Mouse (Mus musculus) embryonic stem cell, embryonic (primary cell): ENCODE data around the gene Car6.

Experiments
- CTCF ChIA-PET, 4 experiments: fragments of 300-600 bp in 2 of 4; fragments of 350-600 bp in 2 of 4; sonication (Branson Sonifier 250); formaldehyde crosslinking; loops; one replicate each; lab custom pipeline; 2022; ENCODE audit warnings: inconsistent platforms in 2 of 4; lab: Charles Lee
- POLR2A ChIA-PET, 4 experiments: fragments of 300-600 bp in 2 of 4; fragments of 350-600 bp in 2 of 4; sonication (Branson Sonifier 250); formaldehyde crosslinking; loops; one replicate each; lab custom pipeline; 2022; ENCODE audit warnings: antibody characterized with exemption in 4 of 4, inconsistent platforms in 1 of 4; lab: Charles Lee

The Car6 gene

DNA sequence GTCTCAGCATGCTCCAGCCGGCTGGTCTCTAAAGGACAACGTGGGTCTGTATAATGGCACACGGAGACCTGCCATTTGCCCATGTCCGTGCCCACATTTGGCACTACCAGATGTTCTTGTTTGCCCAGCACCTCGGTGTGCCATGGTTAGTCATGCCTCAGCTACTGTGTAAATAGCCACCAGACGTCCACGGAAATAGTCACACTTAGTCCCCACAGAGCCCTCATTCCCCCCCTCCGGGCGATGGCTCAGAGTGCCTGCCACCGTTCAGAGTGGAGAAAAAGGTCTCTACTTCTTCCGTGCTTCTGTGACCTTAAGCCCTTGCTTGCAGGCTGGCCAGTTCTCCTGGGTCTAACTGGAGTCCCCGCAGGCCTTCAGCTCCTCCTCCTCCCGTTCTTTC, 62.0 kb downstream of the Car6 start:
- ChIA-PET POLR2A (interaction anchor here in 2 of 4 experiments (0.8 to 3.3 kb wide), 12 partner anchors 9 to 184 kb away, joined by 3 to 21 read pairs (median 8); partner anchors contain the start of genes Slc2a7 (in 2 of the 2) and Spsb1 (in 1 of the 2)), CTCF (interaction anchor here in 3 of 4 experiments (0.9 to 5.7 kb wide), 12 partner anchors 12 to 180 kb away, joined by 3 to 51 read pairs (median 10); no protein-coding TSS in a partner anchor)

GRCm38 (mm10) chr4:150138084-150138543, 63.0 kb downstream of the Car6 start:
- ChIA-PET POLR2A (interaction anchor here in 3 of 4 experiments (0.6 to 3.3 kb wide), 33 partner anchors 10 to 471 kb away, joined by 3 to 21 read pairs (median 5); partner anchors contain the start of genes Gpr157 (in 3 of the 3), Slc2a7 (in 2 of the 3) and Spsb1 (in 1 of the 3)), CTCF (interaction anchor here (0.5 to 5.7 kb wide), 42 partner anchors 9 to 297 kb away, joined by 3 to 51 read pairs (median 5); partner anchors contain the start of genes Gpr157 (in 2 of the 4) and Slc2a5 (in 1 of the 4))

- CTCF ChIA-PET, result interaction anchor here (0.5 to 5.7 kb wide), 61 partner anchors 8 to 387 kb away, joined by 3 to 51 read pairs (median 5); partner anchors contain the start of genes Gpr157 (in 2 of the 4), Slc2a5 (in 1 of the 4) and Slc2a7 (in 1 of the 4)
- POLR2A ChIA-PET, result interaction anchor here (0.6 to 3.3 kb wide), 38 partner anchors 7 to 354 kb away, joined by 3 to 21 read pairs (median 4); partner anchors contain the start of genes Gpr157 (in 4 of the 4), Slc2a7 (in 2 of the 4), Slc2a5 (in 1 of the 4) and Spsb1 (in 1 of the 4)
These were observed 63.6 kb downstream of the Car6 start for GRCm38 (mm10) chr4:150137368-150138083.
